17 mouse cellular contexts compared by ENCODE assay signal in the genomic region with DNA sequence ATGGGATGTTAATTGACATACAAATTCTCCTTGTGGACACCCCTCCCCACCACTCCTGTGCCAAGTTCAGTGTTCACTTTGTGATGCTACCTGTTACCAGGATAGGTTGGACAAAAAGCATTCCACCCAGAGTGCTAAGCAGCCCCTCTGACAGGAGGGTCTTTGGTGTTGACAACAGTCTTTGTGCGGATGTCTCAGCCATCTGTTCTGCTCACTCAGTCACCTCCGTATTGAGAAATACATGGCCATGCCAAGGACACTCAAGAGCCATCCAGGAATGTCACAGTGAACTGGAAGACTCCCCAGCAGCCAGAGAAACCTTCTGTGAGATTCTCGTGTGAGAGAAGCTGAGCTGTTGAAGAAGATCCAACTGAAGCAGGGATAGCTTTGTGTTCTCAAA. TPM values are rescaled to one million over a fixed set of nuclear protein-coding genes. Genes with fewer than 3 reads are reported as not detected.
DNase-seq lines count a peak whose midpoint lies in the region.
"Had no signal": no experiment of that assay in that cellular context is flagged by ENCODE, and none has a peak within 500 bp of the region (broad histone marks: within the 10 kb centered on the region; RNA-seq: fewer than 3 reads in every experiment).

No protein-coding gene starts in this region.

- DNase-seq in cerebellum, postnatal 10 days: peak; percentile 61 to 69
- no peak for DNase-seq in cerebellum, adult 18-20 months
- peak; percentile 8 for DNase-seq in gastrocnemius, postnatal 25 days
- DNase-seq in gastrocnemius, adult 18-20 months (ENCODE audit: low spot score): no peak
- DNase-seq in lung, postnatal 36 days: peak; percentile 20
- no peak for DNase-seq in lung, postnatal 25 days (ENCODE audit: low spot score)
- no peak for DNase-seq in thymus, adult 18-20 months
- DNase-seq: adrenal gland, postnatal 10 days; cerebellum, adult 8-10 months; embryo, embryonic 11 days; gastrocnemius, postnatal 10 days; heart, postnatal 14 days; kidney, adult 2 months; kidney, postnatal 4 days; midbrain, embryonic 14.5 days; right cerebral cortex, postnatal 25 days; thymus, postnatal 25 days had no signal

RNA-seq across cellular contexts. Expression of gene Mx1, which starts 24.5 kb away (rescaled TPM):
- total RNA-seq in gastrocnemius, postnatal 25 days (2021): 1 to 10 TPM in 1 of 2 experiments, under 1 TPM in 1; 0.56 to 1.3 TPM
- under 1 TPM; 0.23 to 0.88 TPM for total RNA-seq in gastrocnemius, adult 18-20 months (2021)

Comparison
In these comparisons a context has a peak if more than half of its experiments do, and no peak if none do; other contexts are left out.
1. DNase-seq: peak in cerebellum, postnatal 10 days (2 of 2), gastrocnemius, postnatal 25 days (single experiment) and lung, postnatal 36 days (single experiment); none in cerebellum, adult 18-20 months (0 of 2), gastrocnemius, adult 18-20 months (single experiment), lung, postnatal 25 days (single experiment) and thymus, adult 18-20 months (0 of 2).